Mouse (Mus musculus): ENCODE measurements at regions not wholly inside any gene's neighbourhood (a gene's known extent, or its start where the extent isn't known, plus 50 kb on each side); places are given as distances from the start of the nearest gene placed in this dataset.
A peak's percentile ranks its signal among the peaks of the same experiment; 100 is the strongest.

GRCm38 (mm10) chr1:96445215-96445614, 426.8 kb downstream of the Slco4c1 start:
- no peak overlapping the region for H3K4me3 ChIP-seq (replicated peaks; ENCODE audit: low read length)
- no peak overlapping the region for H3K27ac ChIP-seq (ENCODE audit: low read length)
- no peaks in the 10 kb centered on the region for H3K9me3 ChIP-seq (ENCODE audit: control insufficient read depth, low read length)
- no peak overlapping the region for H3K9ac ChIP-seq (replicated peaks; ENCODE audit: low read depth, low read length)
- H3K27me3 ChIP-seq (replicated peaks; ENCODE audit: control insufficient read depth, insufficient read depth, low read length), result no peaks in the 10 kb centered on the region
- 97% methylated on average over 1 of the region's 1 CpGs for WGBS
- no peaks in the 10 kb centered on the region for H3K36me3 ChIP-seq (ENCODE audit: control insufficient read depth, insufficient read depth)
- H3K4me2 ChIP-seq (ENCODE audit: low read length), result no peak overlapping the region
- ATAC-seq, result no peak
- no peaks in the 10 kb centered on the region for H3K4me1 ChIP-seq (replicated peaks; ENCODE audit: control insufficient read depth, insufficient read depth, low read length)

- Histone ChIP-seq H3K4me1 (replicated peaks; ENCODE audit: control insufficient read depth, insufficient read depth, low read length) (no peaks in the 10 kb centered on the region), H3K4me2 (ENCODE audit: low read length) (no peak overlapping the region), H3K9ac (replicated peaks; ENCODE audit: low read depth, low read length) (no peak overlapping the region), H3K4me3 (replicated peaks; ENCODE audit: low read length) (no peak overlapping the region), H3K36me3 (ENCODE audit: control insufficient read depth, insufficient read depth) (no peaks in the 10 kb centered on the region), H3K27ac (ENCODE audit: low read length) (no peak overlapping the region), H3K9me3 (ENCODE audit: control insufficient read depth, low read length) (no peaks in the 10 kb centered on the region), H3K27me3 (replicated peaks; ENCODE audit: control insufficient read depth, insufficient read depth, low read length) (no peaks in the 10 kb centered on the region)
- no peak for ATAC-seq
- 63% methylated on average over 2 of the region's 2 CpGs for WGBS
These were observed 438.9 kb downstream of the Slco4c1 start for GRCm38 (mm10) chr1:96433057-96433456.

- H3K9me3 ChIP-seq (ENCODE audit: control insufficient read depth, low read length), result no peaks in the 10 kb centered on the region
- no peak for ATAC-seq
- no peaks in the 10 kb centered on the region for H3K4me1 ChIP-seq (replicated peaks; ENCODE audit: control insufficient read depth, insufficient read depth, low read length)
- H3K4me2 ChIP-seq (ENCODE audit: low read length), result no peak overlapping the region
- H3K4me3 ChIP-seq (replicated peaks; ENCODE audit: low read length), result no peak overlapping the region
- H3K9ac ChIP-seq (replicated peaks; ENCODE audit: low read depth, low read length), result no peak overlapping the region
- H3K36me3 ChIP-seq (ENCODE audit: control insufficient read depth, insufficient read depth), result no peaks in the 10 kb centered on the region
- no peak overlapping the region for H3K27ac ChIP-seq (ENCODE audit: low read length)
- no peaks in the 10 kb centered on the region for H3K27me3 ChIP-seq (replicated peaks; ENCODE audit: control insufficient read depth, insufficient read depth, low read length)
These were observed 448.5 kb downstream of the Slco4c1 start for GRCm38 (mm10) chr1:96423481-96423880.

GRCm38 (mm10) chr1:96410837-96411612, 460.9 kb downstream of the Slco4c1 start:
- Histone ChIP-seq H3K4me1 (replicated peaks; ENCODE audit: control insufficient read depth, insufficient read depth, low read length) (no peaks in the 10 kb centered on the region), H3K27ac (ENCODE audit: low read length) (no peak overlapping the region), H3K4me2 (ENCODE audit: low read length) (no peak overlapping the region), H3K9me3 (ENCODE audit: control insufficient read depth, low read length) (no peaks in the 10 kb centered on the region), H3K36me3 (ENCODE audit: control insufficient read depth, insufficient read depth) (no peaks in the 10 kb centered on the region), H3K9ac (replicated peaks; ENCODE audit: low read depth, low read length) (no peak overlapping the region), H3K4me3 (replicated peaks; ENCODE audit: low read length) (no peak overlapping the region), H3K27me3 (replicated peaks; ENCODE audit: control insufficient read depth, insufficient read depth, low read length) (no peaks in the 10 kb centered on the region)
- peak; percentile 89 for ATAC-seq
- 54% methylated on average over 4 of the region's 4 CpGs for WGBS

GRCm38 (mm10) chr1:96397982-96398381, 474.0 kb downstream of the Slco4c1 start:
- H3K27me3 ChIP-seq (replicated peaks; ENCODE audit: control insufficient read depth, insufficient read depth, low read length), result no peaks in the 10 kb centered on the region
- no peak overlapping the region for H3K9ac ChIP-seq (replicated peaks; ENCODE audit: low read depth, low read length)
- no peak for ATAC-seq
- WGBS, result 77% methylated on average over 4 of the region's 4 CpGs
- H3K4me2 ChIP-seq (ENCODE audit: low read length), result no peak overlapping the region
- H3K4me3 ChIP-seq (replicated peaks; ENCODE audit: low read length), result no peak overlapping the region
- no peaks in the 10 kb centered on the region for H3K36me3 ChIP-seq (ENCODE audit: control insufficient read depth, insufficient read depth)
- no peaks in the 10 kb centered on the region for H3K4me1 ChIP-seq (replicated peaks; ENCODE audit: control insufficient read depth, insufficient read depth, low read length)
- no peak overlapping the region for H3K27ac ChIP-seq (ENCODE audit: low read length)
- no peaks in the 10 kb centered on the region for H3K9me3 ChIP-seq (ENCODE audit: control insufficient read depth, low read length)

GRCm38 (mm10) chr1:96388417-96388816, 483.6 kb downstream of the Slco4c1 start:
- H3K4me1 ChIP-seq (replicated peaks; ENCODE audit: control insufficient read depth, insufficient read depth, low read length), result no peaks in the 10 kb centered on the region
- H3K27ac ChIP-seq (ENCODE audit: low read length), result no peak overlapping the region
- no peak for ATAC-seq
- no peak overlapping the region for H3K4me3 ChIP-seq (replicated peaks; ENCODE audit: low read length)
- H3K9ac ChIP-seq (replicated peaks; ENCODE audit: low read depth, low read length), result no peak overlapping the region
- 93% methylated on average over 5 of the region's 5 CpGs for WGBS
- no peak overlapping the region for H3K4me2 ChIP-seq (ENCODE audit: low read length)
- no peaks in the 10 kb centered on the region for H3K9me3 ChIP-seq (ENCODE audit: control insufficient read depth, low read length)
- H3K27me3 ChIP-seq (replicated peaks; ENCODE audit: control insufficient read depth, insufficient read depth, low read length), result no peaks in the 10 kb centered on the region
- H3K36me3 ChIP-seq (ENCODE audit: control insufficient read depth, insufficient read depth), result no peaks in the 10 kb centered on the region

- 93% methylated on average over 1 of the region's 1 CpGs for WGBS
- Histone ChIP-seq H3K27ac (ENCODE audit: low read length) (no peak overlapping the region), H3K9me3 (ENCODE audit: control insufficient read depth, low read length) (no peaks in the 10 kb centered on the region), H3K4me3 (replicated peaks; ENCODE audit: low read length) (no peak overlapping the region), H3K27me3 (replicated peaks; ENCODE audit: control insufficient read depth, insufficient read depth, low read length) (no peaks in the 10 kb centered on the region), H3K9ac (replicated peaks; ENCODE audit: low read depth, low read length) (no peak overlapping the region), H3K4me2 (ENCODE audit: low read length) (no peak overlapping the region), H3K36me3 (ENCODE audit: control insufficient read depth, insufficient read depth) (no peaks in the 10 kb centered on the region), H3K4me1 (replicated peaks; ENCODE audit: control insufficient read depth, insufficient read depth, low read length) (no peaks in the 10 kb centered on the region)
- ATAC-seq, result no peak
These were observed 486.1 kb downstream of the Slco4c1 start for GRCm38 (mm10) chr1:96385916-96386315.

GRCm38 (mm10) chr1:96362713-96363441, 509.1 kb downstream of the Slco4c1 start:
- no peaks in the 10 kb centered on the region for H3K9me3 ChIP-seq (ENCODE audit: control insufficient read depth, low read length)
- H3K4me2 ChIP-seq (ENCODE audit: low read length), result no peak overlapping the region
- ATAC-seq, result no peak
- no peak overlapping the region for H3K9ac ChIP-seq (replicated peaks; ENCODE audit: low read depth, low read length)
- WGBS, result 67% methylated on average over 2 of the region's 2 CpGs
- H3K4me3 ChIP-seq (replicated peaks; ENCODE audit: low read length), result no peak overlapping the region
- no peaks in the 10 kb centered on the region for H3K4me1 ChIP-seq (replicated peaks; ENCODE audit: control insufficient read depth, insufficient read depth, low read length)
- no peaks in the 10 kb centered on the region for H3K27me3 ChIP-seq (replicated peaks; ENCODE audit: control insufficient read depth, insufficient read depth, low read length)
- no peaks in the 10 kb centered on the region for H3K36me3 ChIP-seq (ENCODE audit: control insufficient read depth, insufficient read depth)
- no peak overlapping the region for H3K27ac ChIP-seq (ENCODE audit: low read length)

- Histone ChIP-seq H3K4me2 (ENCODE audit: low read length) (no peak overlapping the region), H3K9me3 (ENCODE audit: control insufficient read depth, low read length) (no peaks in the 10 kb centered on the region), H3K4me1 (replicated peaks; ENCODE audit: control insufficient read depth, insufficient read depth, low read length) (no peaks in the 10 kb centered on the region), H3K9ac (replicated peaks; ENCODE audit: low read depth, low read length) (no peak overlapping the region), H3K36me3 (ENCODE audit: control insufficient read depth, insufficient read depth) (no peaks in the 10 kb centered on the region), H3K4me3 (replicated peaks; ENCODE audit: low read length) (no peak overlapping the region), H3K27ac (ENCODE audit: low read length) (no peak overlapping the region), H3K27me3 (replicated peaks; ENCODE audit: control insufficient read depth, insufficient read depth, low read length) (no peaks in the 10 kb centered on the region)
- whole genome bisulfite sequencing, result 5% methylated on average over 1 of the region's 1 CpGs
- ATAC-seq, result peak; percentile 32; the same call in 1 of the 2 replicates
These were observed 524.7 kb downstream of the Slco4c1 start for GRCm38 (mm10) chr1:96347231-96347630.

Data from forebrain, embryonic 16.5 days (tissue).